Mouse (Mus musculus) hindbrain, embryonic 15.5 days (tissue): ENCODE results near the gene Tas1r3. TPM values are rescaled to one million over a fixed set of nuclear protein-coding genes. Genes with fewer than 3 reads are reported as not detected.

Experiments
- ATAC-seq: fragments of 200-750 bp; cut with Nextera tagmentation; 2 replicates; pipeline ENCODE4 v1.8.0; 2017; ENCODE audit warnings: low read depth, moderate number of reproducible peaks, moderate TSS enrichment; ENCODE audit not compliant: low FRiP score
- H3K27ac ChIP-seq: fragments of 300-500 bp; sonication (generic); replicated peaks from 2 replicates; pipeline ENCODE4 v1.5.1; 2015; ENCODE audit warnings: mild to moderate bottlenecking, inconsistent platforms
- H3K27me3 ChIP-seq: fragments of 300-500 bp; sonication (generic); 2 replicates; pipeline ENCODE4 v1.6.1; 2015; ENCODE audit warnings: control low read depth, inconsistent platforms
- H3K36me3 ChIP-seq: fragments of 300-500 bp; sonication (generic); 2 replicates; pipeline ENCODE4 v1.6.1; 2015; ENCODE audit warnings: control low read depth, inconsistent platforms
- H3K4me1 ChIP-seq: fragments of 300-500 bp; sonication (generic); replicated peaks from 2 replicates; pipeline ENCODE4 v1.6.1; 2015; ENCODE audit warnings: control low read depth, inconsistent platforms
- H3K4me2 ChIP-seq: fragments of 300-500 bp; sonication (generic); 2 replicates; pipeline ENCODE4 v1.6.1; 2015; ENCODE audit warnings: moderate library complexity, mild to moderate bottlenecking, inconsistent platforms
- H3K4me3 ChIP-seq: fragments of 300-500 bp; sonication (generic); 2 replicates; pipeline ENCODE4 v1.5.1; 2015; ENCODE audit warnings: mild to moderate bottlenecking, inconsistent platforms
- H3K9ac ChIP-seq: fragments of 300-500 bp; sonication (generic); 2 replicates; pipeline ENCODE4 v1.6.1; 2015; ENCODE audit warnings: inconsistent platforms
- H3K9me3 ChIP-seq: fragments of 300-500 bp; sonication (generic); 2 replicates; pipeline ENCODE4 v1.6.1; 2016; ENCODE audit warnings: control low read depth, inconsistent platforms
- WGBS: fragments of 180-500 bp; shearing (Covaris S2); methylation state at CpG from one replicate; pipeline ENCODE4 v1.1.7; 2015; 5-methylcytosine and 5-hydroxymethylcytosine counted together
- polyA plus RNA-seq: library from polyadenylated mRNA; unstranded; fragments of >200 nt; fragmentation: Nextera tagmentation; extraction: Ambion mirVana; gene quantifications from 2 replicates; pipeline ENCODE4 v1.2.1, GENCODE M21; 2015

Gene Tas1r3
- polyA plus RNA-seq: 0.43 and 0.54 TPM in 2 replicates

GRCm38 (mm10) chr4:155863001-155863400 lies at the start of gene Tas1r3:
TSS of gene Tas1r3 (minus strand) at chr4:155863362.
- peaks cover 60% of the 10 kb centered on the region for H3K36me3 ChIP-seq
- no peaks in the 10 kb centered on the region for H3K27me3 ChIP-seq

GRCm38 (mm10) chr4:155908751-155909150 lies 45.6 kb upstream of the Tas1r3 start:
- no peaks in the 10 kb centered on the region for H3K27me3 ChIP-seq
- H3K9me3 ChIP-seq: no peaks in the 10 kb centered on the region
- no peak overlapping the region for H3K27ac ChIP-seq
- no peak for ATAC-seq
- H3K9ac ChIP-seq: no peak overlapping the region
- 94% methylated on average over 4 of the region's 4 CpGs for WGBS
- peaks cover 34% of the 10 kb centered on the region for H3K36me3 ChIP-seq
- no peak overlapping the region for H3K4me3 ChIP-seq
- no peak overlapping the region for H3K4me2 ChIP-seq
- no peaks in the 10 kb centered on the region for H3K4me1 ChIP-seq

More at GRCm38 (mm10) chr4:155863001-155863400, at the start of gene Tas1r3:
- Histone ChIP-seq H3K9me3 (no peaks in the 10 kb centered on the region), H3K9ac (no peak within 1 kb of the TSS), H3K27ac (no peak within 1 kb of the TSS), H3K4me3 (no peak within 1 kb of the TSS), H3K4me1 (peaks cover 1% of the 10 kb centered on the region), H3K4me2 (no peak within 1 kb of the TSS)
- 76% methylated on average over 5 of the region's 5 CpGs for WGBS
- ATAC-seq: no peak

- WGBS: 80% methylated on average over 7 of the region's 7 CpGs
- Histone ChIP-seq H3K4me1 (no peaks in the 10 kb centered on the region), H3K9me3 (no peaks in the 10 kb centered on the region), H3K4me2 (no peak overlapping the region), H3K9ac (no peak overlapping the region), H3K27ac (no peak overlapping the region), H3K36me3 (peaks cover 39% of the 10 kb centered on the region), H3K4me3 (no peak overlapping the region), H3K27me3 (no peaks in the 10 kb centered on the region)
- no peak for ATAC-seq
These were observed 45.1 kb upstream of the Tas1r3 start for GRCm38 (mm10) chr4:155908281-155908680.

GRCm38 (mm10) chr4:155907003-155907402 lies 43.8 kb upstream of the Tas1r3 start:
- Histone ChIP-seq H3K9me3 (no peaks in the 10 kb centered on the region), H3K27me3 (no peaks in the 10 kb centered on the region), H3K27ac (no peak overlapping the region), H3K9ac (no peak overlapping the region), H3K4me3 (no peak overlapping the region), H3K4me2 (no peak overlapping the region), H3K4me1 (no peaks in the 10 kb centered on the region), H3K36me3 (peaks cover 52% of the 10 kb centered on the region)
- WGBS: 84% methylated on average over 11 of the region's 11 CpGs
- no peak for ATAC-seq

- WGBS: 88% methylated on average over 9 of the region's 9 CpGs
- ATAC-seq: no peak
- Histone ChIP-seq H3K9ac (no peak overlapping the region), H3K9me3 (no peaks in the 10 kb centered on the region), H3K4me1 (no peaks in the 10 kb centered on the region), H3K4me2 (no peak overlapping the region), H3K27me3 (no peaks in the 10 kb centered on the region), H3K36me3 (peaks cover 61% of the 10 kb centered on the region), H3K4me3 (no peak overlapping the region), H3K27ac (no peak overlapping the region)
These were observed 43.0 kb upstream of the Tas1r3 start for GRCm38 (mm10) chr4:155906125-155906524.

GRCm38 (mm10) chr4:155905634-155906033 lies 42.5 kb upstream of the Tas1r3 start:
- ATAC-seq: no peak
- WGBS: 88% methylated on average over 13 of the region's 13 CpGs
- no peak overlapping the region for H3K4me3 ChIP-seq

GRCm38 (mm10) chr4:155904318-155905102 lies 41.3 kb upstream of the Tas1r3 start:
- Histone ChIP-seq H3K9me3 (no peaks in the 10 kb centered on the region), H3K4me2 (no peak overlapping the region), H3K4me3 (no peak overlapping the region), H3K36me3 (peaks cover 77% of the 10 kb centered on the region), H3K4me1 (no peaks in the 10 kb centered on the region), H3K27me3 (no peaks in the 10 kb centered on the region), H3K9ac (no peak overlapping the region), H3K27ac (no peak overlapping the region)
- WGBS: 93% methylated on average over 13 of the region's 13 CpGs
- no peak for ATAC-seq

More at GRCm38 (mm10) chr4:155905634-155906033, 42.5 kb upstream of the Tas1r3 start:
- Histone ChIP-seq H3K27ac (no peak overlapping the region), H3K27me3 (no peaks in the 10 kb centered on the region), H3K9me3 (no peaks in the 10 kb centered on the region), H3K4me2 (no peak overlapping the region), H3K36me3 (peaks cover 65% of the 10 kb centered on the region), H3K9ac (no peak overlapping the region), H3K4me1 (no peaks in the 10 kb centered on the region)

GRCm38 (mm10) chr4:155903246-155903645 lies 40.1 kb upstream of the Tas1r3 start:
- H3K4me1 ChIP-seq: no peaks in the 10 kb centered on the region
- H3K4me2 ChIP-seq: no peak overlapping the region
- H3K4me3 ChIP-seq: no peak overlapping the region
- H3K9ac ChIP-seq: no peak overlapping the region
- 96% methylated on average over 13 of the region's 13 CpGs for WGBS
- ATAC-seq: no peak
- H3K36me3 ChIP-seq: peaks cover 89% of the 10 kb centered on the region
- no peak overlapping the region for H3K27ac ChIP-seq
- no peaks in the 10 kb centered on the region for H3K27me3 ChIP-seq
- H3K9me3 ChIP-seq: no peaks in the 10 kb centered on the region

- peak; percentile 39; the same call in 1 of the 2 replicates for ATAC-seq
- H3K36me3 ChIP-seq: peaks cover 93% of the 10 kb centered on the region
- no peaks in the 10 kb centered on the region for H3K27me3 ChIP-seq
- no peak overlapping the region for H3K4me2 ChIP-seq
- no peaks in the 10 kb centered on the region for H3K4me1 ChIP-seq
- H3K4me3 ChIP-seq: no peak overlapping the region
- no peaks in the 10 kb centered on the region for H3K9me3 ChIP-seq
- 77% methylated on average over 3 of the region's 3 CpGs for WGBS
- no peak overlapping the region for H3K9ac ChIP-seq
- no peak overlapping the region for H3K27ac ChIP-seq
These were observed 38.0 kb upstream of the Tas1r3 start for GRCm38 (mm10) chr4:155901205-155901604.

- Histone ChIP-seq H3K4me2 (no peak overlapping the region), H3K4me1 (peaks cover 17% of the 10 kb centered on the region), H3K36me3 (peaks cover 80% of the 10 kb centered on the region), H3K9me3 (no peaks in the 10 kb centered on the region), H3K27ac (no peak overlapping the region), H3K9ac (no peak overlapping the region), H3K4me3 (no peak overlapping the region), H3K27me3 (no peaks in the 10 kb centered on the region)
- ATAC-seq: no peak
- 93% methylated on average over 7 of the region's 7 CpGs for WGBS
These were observed 36.2 kb upstream of the Tas1r3 start for GRCm38 (mm10) chr4:155899355-155899754.

GRCm38 (mm10) chr4:155898318-155898717 lies 35.2 kb upstream of the Tas1r3 start:
- no peak for ATAC-seq
- no peak overlapping the region for H3K4me2 ChIP-seq
- no peak overlapping the region for H3K27ac ChIP-seq
- no peaks in the 10 kb centered on the region for H3K27me3 ChIP-seq
- H3K4me3 ChIP-seq: no peak overlapping the region
- H3K36me3 ChIP-seq: peaks cover 69% of the 10 kb centered on the region
- H3K9ac ChIP-seq: no peak overlapping the region
- 91% methylated on average over 2 of the region's 2 CpGs for WGBS
- no peaks in the 10 kb centered on the region for H3K9me3 ChIP-seq
- peaks cover 28% of the 10 kb centered on the region for H3K4me1 ChIP-seq

GRCm38 (mm10) chr4:155896461-155896860 lies 33.3 kb upstream of the Tas1r3 start:
- Histone ChIP-seq H3K4me1 (peaks cover 34% of the 10 kb centered on the region), H3K9me3 (no peaks in the 10 kb centered on the region), H3K27me3 (no peaks in the 10 kb centered on the region), H3K9ac (no peak overlapping the region), H3K36me3 (peaks cover 51% of the 10 kb centered on the region), H3K4me3 (no peak overlapping the region), H3K27ac (no peak overlapping the region), H3K4me2 (no peak overlapping the region)
- no peak for ATAC-seq
- 97% methylated on average over 12 of the region's 12 CpGs for WGBS
